Mouse (Mus musculus) CH12.LX (cell line): ENCODE measurements at regions not wholly inside any gene's neighbourhood (a gene's known extent, or its start where the extent isn't known, plus 50 kb on each side); places are given as distances from the start of the nearest gene placed in this dataset.

ENCODE experiments used
- CTCF ChIP-seq, 2 experiments: IDR thresholded peaks in 1 of 2; conservative IDR thresholded peaks in 1 of 2; 2 replicates each; pipeline ENCODE4 v1.5.1; 2011 to 2012; ENCODE audit warnings: low read depth in 2 of 2, low read length in 2 of 2, improper control_type of control experiment in 1 of 2, inconsistent platforms in 1 of 2, mild to moderate bottlenecking in 1 of 2, moderate library complexity in 1 of 2
- EP300 ChIP-seq: IDR thresholded peaks from 2 replicates; pipeline ENCODE4 v1.6.1; 2011; ENCODE audit warnings: low read length, improper control_type of control experiment
- JUND ChIP-seq: conservative IDR thresholded peaks from 2 replicates; pipeline ENCODE4 v1.6.1; 2011; ENCODE audit warnings: low read depth, low read length, improper control_type of control experiment
- MAX ChIP-seq: IDR thresholded peaks from 2 replicates; pipeline ENCODE4 v1.6.1; 2011; ENCODE audit warnings: low read length, improper control_type of control experiment

DNA sequence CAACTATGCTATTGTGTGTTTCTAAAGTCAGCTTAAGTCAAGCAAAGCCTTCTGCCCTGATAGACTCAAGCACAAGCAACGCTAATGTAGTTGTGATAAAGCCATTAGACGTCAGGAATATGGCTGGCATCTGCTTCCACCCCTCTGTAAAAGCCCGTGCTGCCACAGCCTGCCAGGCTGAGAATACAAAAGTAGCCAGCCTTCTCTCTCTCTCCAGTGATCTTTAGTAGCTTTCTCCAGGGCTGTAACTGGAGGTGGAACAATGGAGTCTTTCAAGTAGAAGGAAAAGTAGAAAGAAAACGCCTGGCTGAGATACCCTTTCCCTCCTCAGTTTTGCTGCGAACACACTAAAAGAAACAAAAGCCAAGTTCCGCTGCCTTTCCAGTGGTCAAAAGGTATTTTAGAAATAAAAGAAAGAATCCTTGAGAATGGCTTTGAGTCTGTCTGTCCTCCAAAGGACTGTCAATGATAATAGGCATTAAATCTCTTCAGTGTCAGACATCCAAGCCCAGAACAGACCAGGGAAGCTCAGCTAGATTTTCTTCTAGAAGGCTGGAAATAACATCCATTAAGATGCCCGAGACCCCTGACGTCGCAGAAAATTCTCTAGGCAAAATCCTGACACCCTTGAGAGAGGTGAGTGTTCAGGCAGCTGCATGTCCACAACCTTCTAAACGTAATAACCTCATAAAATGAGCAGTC lies 106.2 kb upstream of the Zfand5 start:
- TF ChIP-seq CTCF (conservative IDR thresholded peaks at IDR 0.05 in 1 of 2, IDR thresholded peaks at IDR 0.05 in 1 of 2; ENCODE audit: low read depth in 2 of 2, low read length in 2 of 2): no peak
- no peak for TF ChIP-seq JUND
- TF ChIP-seq EP300: no peak
- TF ChIP-seq MAX: no peak
